Mouse (Mus musculus): ENCODE results near the gene Ankzf1. TPM values are rescaled to one million over a fixed set of nuclear protein-coding genes. Genes with fewer than 3 reads are reported as not detected.

Gene Ankzf1
- 10 to 100 TPM; 28.4 to 30.4 TPM for total RNA-seq (2021)
- long read RNA-seq, experiment 1, transcript Ankzf1-208 (13 exons, 2,739 nt): major isoform, 5 of 31 reads
- long read RNA-seq, experiment 1, partial matches to known transcripts: 8 of 31 reads
- long read RNA-seq, experiment 1, other reads (novel, unspliced or antisense): 18 of 31 reads
- long read RNA-seq, experiment 2, partial matches to known transcripts: 9 of 38 reads
- long read RNA-seq, experiment 2, other reads (novel, unspliced or antisense): 26 of 38 reads

- DNase-seq (ENCODE audit: low spot score in 2 of 2): peak; percentile 94 to 99
- peak within 1 kb of the TSS; percentile 70 for H3K4me3 ChIP-seq
- peak within 1 kb of the TSS; percentile 99 for H3K27ac ChIP-seq
- TF ChIP-seq CTCF (conservative IDR thresholded peaks at IDR 0.05): peak; percentile 16; the same call in 1 of the 2 replicates
These were observed at the start of gene Ankzf1, which contains the start of gene Atg9a for GRCm38 (mm10) chr1:75191622-75192402. TSS of gene Ankzf1 (plus strand) at chr1:75192151. TSS of gene Atg9a (minus strand) at chr1:75192196.

GRCm38 (mm10) chr1:75142301-75143261 is 49.4 kb upstream of the Ankzf1 start, which contains the start of the genes Cnppd1 and Retreg2:
TSS of gene Cnppd1 (minus strand) at chr1:75142711.
TSS of gene Retreg2 (plus strand) at chr1:75142778.
- TF ChIP-seq CTCF (conservative IDR thresholded peaks at IDR 0.05): peak; percentile 76
- H3K27ac ChIP-seq: peak within 1 kb of the TSS; percentile 97
- peak; percentile 93 to 95 for DNase-seq (ENCODE audit: low spot score in 2 of 2)
- H3K4me3 ChIP-seq: peak within 1 kb of the TSS; percentile 86

- TF ChIP-seq CTCF (conservative IDR thresholded peaks at IDR 0.05): no peak
- Histone ChIP-seq H3K27ac (no peak overlapping the region), H3K4me3 (no peak overlapping the region)
- DNase-seq (ENCODE audit: low spot score in 2 of 2): no peak
These were observed 46.4 kb upstream of the Ankzf1 start for GRCm38 (mm10) chr1:75145589-75145988.

DNA sequence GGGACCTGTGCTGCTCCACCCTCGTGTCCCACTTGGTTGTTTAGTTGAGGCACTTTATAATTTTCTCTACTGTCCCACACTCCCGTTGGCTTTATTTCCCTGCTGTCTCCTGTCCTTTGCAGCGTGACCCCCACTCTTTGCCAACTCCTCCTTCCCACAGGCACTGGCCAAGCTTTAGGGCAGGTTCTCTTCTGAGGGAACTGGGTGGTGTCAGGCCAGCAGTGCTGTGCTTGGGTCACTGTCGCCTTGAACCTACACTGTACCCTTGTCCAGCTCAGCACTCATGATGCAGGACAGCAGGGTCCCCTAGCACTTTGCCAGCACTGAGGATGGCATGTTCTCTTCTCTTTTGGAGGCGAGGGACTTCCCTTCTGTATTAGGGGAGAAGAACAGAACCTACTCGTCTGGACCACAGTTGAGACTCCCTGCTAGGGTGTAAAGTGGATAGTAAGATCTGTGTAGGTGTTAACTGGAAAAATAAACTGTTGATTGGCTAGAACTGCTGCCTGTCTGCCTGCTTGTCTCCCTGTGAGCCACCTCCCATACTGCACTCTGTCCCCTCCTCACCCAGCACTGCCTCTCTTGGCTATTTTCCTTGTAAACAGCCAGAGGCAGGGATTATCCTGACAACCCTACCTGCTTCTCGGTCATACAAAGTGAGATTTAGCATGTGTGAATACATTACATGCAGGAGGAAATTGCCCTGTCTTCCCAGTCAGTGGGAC is 44.4 kb upstream of the Ankzf1 start:
- TF ChIP-seq CTCF (conservative IDR thresholded peaks at IDR 0.05): no peak
- Histone ChIP-seq H3K27ac (no peak overlapping the region), H3K4me3 (no peak overlapping the region)
- no peak for DNase-seq (ENCODE audit: low spot score in 2 of 2)

- no peak for TF ChIP-seq CTCF (conservative IDR thresholded peaks at IDR 0.05)
- Histone ChIP-seq H3K27ac (no peak overlapping the region), H3K4me3 (no peak overlapping the region)
- DNase-seq (ENCODE audit: low spot score in 2 of 2): no peak
These were observed 43.2 kb upstream of the Ankzf1 start for GRCm38 (mm10) chr1:75148727-75149126.

DNA sequence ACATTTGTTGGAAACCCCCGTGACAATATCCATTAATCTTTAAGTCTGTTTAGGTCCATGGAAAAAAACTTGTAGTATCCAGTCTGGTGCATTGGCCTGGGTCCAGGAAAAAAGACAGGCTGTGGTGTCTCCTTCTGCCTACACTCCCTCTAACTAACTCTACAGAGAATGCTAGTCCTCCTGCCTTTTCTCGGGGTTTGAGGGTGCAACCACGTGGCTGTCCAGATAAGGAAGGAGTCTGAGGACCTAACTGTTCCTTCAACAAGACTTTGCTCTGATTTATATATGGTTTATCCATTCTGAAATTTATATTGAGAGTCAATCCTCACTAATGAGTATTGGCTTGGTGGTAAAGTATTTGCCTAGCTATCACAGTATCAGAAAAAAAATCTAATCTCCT is 36.1 kb upstream of the Ankzf1 start:
- Histone ChIP-seq H3K27ac (no peak overlapping the region), H3K4me3 (no peak overlapping the region)
- no peak for DNase-seq (ENCODE audit: low spot score in 2 of 2)
- no peak for TF ChIP-seq CTCF (conservative IDR thresholded peaks at IDR 0.05)

GRCm38 (mm10) chr1:75158990-75159389 is 33.0 kb upstream of the Ankzf1 start:
- no peak for TF ChIP-seq CTCF (conservative IDR thresholded peaks at IDR 0.05)
- no peak overlapping the region for H3K27ac ChIP-seq
- H3K4me3 ChIP-seq: no peak overlapping the region
- DNase-seq (ENCODE audit: low spot score in 2 of 2): no peak

GRCm38 (mm10) chr1:75159540-75160255 is 32.3 kb upstream of the Ankzf1 start:
- no peak for TF ChIP-seq CTCF (conservative IDR thresholded peaks at IDR 0.05)
- DNase-seq (ENCODE audit: low spot score in 2 of 2): no peak
- Histone ChIP-seq H3K27ac (no peak overlapping the region), H3K4me3 (no peak overlapping the region)

GRCm38 (mm10) chr1:75160256-75160617 is 31.7 kb upstream of the Ankzf1 start:
- Histone ChIP-seq H3K4me3 (no peak overlapping the region), H3K27ac (no peak overlapping the region)
- no peak for TF ChIP-seq CTCF (conservative IDR thresholded peaks at IDR 0.05)
- DNase-seq (ENCODE audit: low spot score in 2 of 2): no peak

- DNase-seq (ENCODE audit: low spot score in 2 of 2): no peak
- Histone ChIP-seq H3K27ac (peak overlapping the region; percentile 98), H3K4me3 (peak overlapping the region; percentile 95)
- no peak for TF ChIP-seq CTCF (conservative IDR thresholded peaks at IDR 0.05)
These were observed 23.9 kb upstream of the Ankzf1 start for GRCm38 (mm10) chr1:75168093-75168471.

Data from layer of hippocampus, adult 2 months (tissue).